Mouse (Mus musculus) central nervous system, embryonic 14 days (tissue): Measurements from ENCODE around the gene Ccser2. TPM values are rescaled to one million over a fixed set of nuclear protein-coding genes. Genes with fewer than 3 reads are reported as not detected.

Experiments
- polyA plus RNA-seq: library from polyadenylated mRNA; depleted of rRNA; stranded (reverse); fragments of >200 nt; gene quantifications from 2 replicates; pipeline ENCODE4 v1.2.3, GENCODE M21; 2012; rRNA removed

The Ccser2 gene
- polyA plus RNA-seq = 43.6 and 48.0 TPM in 2 replicates

GRCm38 (mm10) chr14:36968628-36969147 is at the start of gene Ccser2:
Ccser2 (minus strand) TSS chr14:36968777.

Other genes starting within 250 kb of the Ccser2 start
- 0.04 and 0.14 TPM in 2 replicates for gene Rgr, start 80.2 kb upstream of the Ccser2 start, polyA plus RNA-seq
- not detected in 2 replicates for gene Lrit1, start 86.1 kb upstream of the Ccser2 start, polyA plus RNA-seq
- gene Lrit2, start 99.2 kb upstream of the Ccser2 start, polyA plus RNA-seq = 0.03 TPM in 1 of 2 replicates, not detected in the other
- 2.4 and 2.8 TPM in 2 replicates for gene Cdhr1, start 129.6 kb upstream of the Ccser2 start, polyA plus RNA-seq
- 0.41 and 0.65 TPM in 2 replicates for gene 2610528A11Rik, start 145.2 kb upstream of the Ccser2 start, polyA plus RNA-seq
- gene Ghitm, start 166.5 kb upstream of the Ccser2 start, polyA plus RNA-seq = 86.0 and 90.0 TPM in 2 replicates